Mouse (Mus musculus): ENCODE data around the gene St5. TPM values are rescaled to one million over a fixed set of nuclear protein-coding genes. Genes with fewer than 3 reads are reported as not detected.
A peak's percentile ranks its signal among the peaks of the same experiment; 100 is the strongest.

Gene St5
- total and polyA plus RNA-seq, 3 experiments: 2.6 to 3.4 TPM; not detected in 1

GRCm38 (mm10) chr7:109594845-109595531 is 108.4 kb downstream of the St5 start:
- no peak overlapping the region for H3K9ac ChIP-seq (ENCODE audit: control insufficient read depth, low read depth, low read length, poor library complexity, severe bottlenecking)
- TF ChIP-seq GATA1 (IDR thresholded peaks at IDR 0.05; ENCODE audit: low read depth, low read length) (peak; percentile 57; the same call in 1 of the 2 replicates), JUND (IDR thresholded peaks at IDR 0.05; ENCODE audit: low read depth, low read length) (no peak), MXI1 (IDR thresholded peaks at IDR 0.05; ENCODE audit: low read depth, low read length) (no peak), TAL1 (IDR thresholded peaks at IDR 0.05; ENCODE audit: low read length) (peak; percentile 83), TCF12 (IDR thresholded peaks at IDR 0.05; ENCODE audit: low read depth, low read length) (peak; percentile 89), MYC (IDR thresholded peaks at IDR 0.05; ENCODE audit: low read depth, low read length) (no peak), GABPA (IDR thresholded peaks at IDR 0.05; ENCODE audit: low read depth, low read length) (no peak), ZMIZ1 (IDR thresholded peaks at IDR 0.05; ENCODE audit: low read depth, low read length) (no peak), USF2 (IDR thresholded peaks at IDR 0.05; ENCODE audit: borderline replicate concordance in 1 of 2, insufficient read depth in 1 of 2, low read depth in 1 of 2, low read length in 2 of 2) (no peak), MAZ (IDR thresholded peaks at IDR 0.05; ENCODE audit: low read depth, low read length) (no peak), ETS1 (IDR thresholded peaks at IDR 0.05; ENCODE audit: low read depth, low read length) (peak; percentile 63), ZC3H11A (IDR thresholded peaks at IDR 0.05; ENCODE audit: low read depth, low read length) (no peak), EP300 (IDR thresholded peaks at IDR 0.05; ENCODE audit: low read depth in 1 of 2, low read length in 2 of 2) (peak in 1 of 2 experiments; percentile 77; a peak in 2 of 4 replicates), ZNF384 (IDR thresholded peaks at IDR 0.05; ENCODE audit: low read depth, low read length) (no peak), CHD2 (IDR thresholded peaks at IDR 0.05; ENCODE audit: low read length) (no peak), NELFE (IDR thresholded peaks at IDR 0.05; ENCODE audit: low read depth, low read length) (no peak), MAX (IDR thresholded peaks at IDR 0.05; ENCODE audit: low read length) (no peak), E2F4 (IDR thresholded peaks at IDR 0.05; ENCODE audit: borderline replicate concordance, low read depth, low read length) (no peak), ELF1 (IDR thresholded peaks at IDR 0.05; ENCODE audit: low read depth, low read length) (no peak), HCFC1 (IDR thresholded peaks at IDR 0.05; ENCODE audit: low read depth, low read length) (no peak), ZKSCAN1 (IDR thresholded peaks at IDR 0.05; ENCODE audit: low read depth, low read length) (no peak), KAT2A (conservative IDR thresholded peaks at IDR 0.05; ENCODE audit: low read depth, low read length) (no peak), MEF2A (IDR thresholded peaks at IDR 0.05; ENCODE audit: extremely low read depth, insufficient replicate concordance, low read depth, low read length, poor library complexity, severe bottlenecking) (no peak), CHD1 (IDR thresholded peaks at IDR 0.05; ENCODE audit: low read depth, low read length) (no peak), MYB (IDR thresholded peaks at IDR 0.05; ENCODE audit: low read depth, low read length) (no peak), POLR2AphosphoS2 (IDR thresholded peaks at IDR 0.05; ENCODE audit: low read length) (no peak), RCOR1 (IDR thresholded peaks at IDR 0.05; ENCODE audit: low read depth, low read length) (no peak), CTCF (IDR thresholded peaks at IDR 0.05 in 2 of 3, conservative IDR thresholded peaks at IDR 0.05 in 1 of 3; ENCODE audit: control insufficient read depth in 1 of 3, insufficient read depth in 1 of 3, low read depth in 2 of 3, low read length in 3 of 3, poor library complexity in 1 of 3, severe bottlenecking in 1 of 3) (no peak), RAD21 (IDR thresholded peaks at IDR 0.05; ENCODE audit: low read depth, low read length) (no peak), UBTF (IDR thresholded peaks at IDR 0.05; ENCODE audit: borderline replicate concordance, insufficient read depth, low read depth, low read length) (no peak), MAFK (IDR thresholded peaks at IDR 0.05; ENCODE audit: borderline replicate concordance, low read depth, low read length) (no peak), POLR2AphosphoS5 (IDR thresholded peaks at IDR 0.05; ENCODE audit: borderline replicate concordance, low read depth, low read length) (no peak), TBP (IDR thresholded peaks at IDR 0.05; ENCODE audit: low read depth, low read length) (no peak), SMC3 (IDR thresholded peaks at IDR 0.05; ENCODE audit: low read depth, low read length) (no peak), POLR2A (IDR thresholded peaks at IDR 0.05; ENCODE audit: control insufficient read depth in 1 of 2, insufficient read depth in 1 of 2, low read depth in 1 of 2, low read length in 2 of 2, poor library complexity in 1 of 2) (no peak)

More at GRCm38 (mm10) chr7:109594845-109595531, 108.4 kb downstream of the St5 start:
- Histone ChIP-seq H3K4me1 (ENCODE audit: control insufficient read depth in 1 of 2, insufficient read depth in 2 of 2, low read length in 2 of 2) (peaks cover 8 to 18% of the 10 kb centered on the region in 2 experiments; a peak in 3 of 4 replicates), H3K27ac (ENCODE audit: control insufficient read depth, low read depth, low read length) (no peak overlapping the region), H3K4me3 (ENCODE audit: control insufficient read depth in 1 of 2, insufficient read depth in 1 of 2, low read depth in 2 of 2, low read length in 2 of 2) (no peak overlapping the region), H3K36me3 (ENCODE audit: control insufficient read depth in 1 of 2, insufficient read depth in 2 of 2, low read length in 2 of 2) (peaks cover 0 to 13% of the 10 kb centered on the region in 2 experiments; a peak in 2 of 4 replicates), H3K79me2 (ENCODE audit: control insufficient read depth, insufficient read depth, low read length, poor library complexity) (no peaks in the 10 kb centered on the region), H3K27me3 (ENCODE audit: control insufficient read depth in 1 of 2, insufficient read depth in 2 of 2, low read length in 2 of 2) (no peaks in the 10 kb centered on the region), H3K9me3 (replicated peaks; ENCODE audit: insufficient read depth, low read length) (no peaks in the 10 kb centered on the region)
- DNase-seq (ENCODE audit: low read depth, low spot score): peak; percentile 53
